Mouse (Mus musculus): ENCODE results near the gene Rnf220. TPM values are rescaled to one million over a fixed set of nuclear protein-coding genes. Genes with fewer than 3 reads are reported as not detected.

Gene Rnf220
- polyA plus RNA-seq, 1 experiment from 2014 or later: 56.3 TPM

DNA sequence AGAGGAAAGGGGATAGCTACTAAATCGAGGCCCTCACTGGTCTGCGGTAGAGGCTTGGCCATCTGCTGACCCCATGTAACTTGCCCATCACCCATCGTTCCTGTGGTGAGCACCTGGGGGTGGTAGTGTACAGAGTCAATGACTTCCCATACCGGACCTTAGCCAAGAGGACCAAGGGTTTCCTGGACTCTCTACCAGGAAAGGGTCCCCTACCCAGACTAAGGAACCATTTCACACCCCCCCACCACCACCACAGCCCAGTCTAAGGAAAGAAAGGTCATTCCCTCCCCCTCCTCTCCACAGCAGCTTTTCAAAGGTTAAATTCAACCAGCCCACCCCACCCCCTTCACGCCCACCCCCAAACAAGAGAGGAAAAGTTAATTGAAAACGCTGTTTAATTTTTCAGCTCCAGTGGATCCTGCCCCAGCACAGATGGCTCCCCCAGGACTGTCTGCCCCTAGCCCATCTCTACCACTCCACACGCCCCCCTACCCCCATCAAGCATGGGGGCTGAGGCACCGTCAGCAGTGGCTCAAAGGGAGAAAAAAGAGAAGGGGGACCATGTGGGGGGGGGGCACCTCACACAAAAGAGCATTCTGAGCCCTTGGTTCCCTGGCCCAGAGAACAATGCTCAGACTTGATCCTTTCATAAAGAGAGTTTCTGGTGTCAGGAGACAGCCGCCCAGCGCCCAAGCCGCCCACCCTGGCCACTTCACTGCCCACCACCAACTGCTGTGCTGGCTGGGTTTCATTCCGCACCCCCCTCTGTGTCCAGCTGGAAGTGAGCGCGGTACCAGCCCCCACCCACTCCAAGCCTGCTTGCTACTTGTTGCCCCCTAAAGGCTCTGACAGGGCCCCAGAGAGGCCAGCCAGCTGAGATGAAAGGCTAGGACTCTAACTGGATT lies 87.5 kb downstream of the Rnf220 start:
- ATAC-seq (ENCODE audit: low read depth): peak; percentile 58
- H3K4me2 ChIP-seq (ENCODE audit: low read depth, low read length): no peak overlapping the region

DNA sequence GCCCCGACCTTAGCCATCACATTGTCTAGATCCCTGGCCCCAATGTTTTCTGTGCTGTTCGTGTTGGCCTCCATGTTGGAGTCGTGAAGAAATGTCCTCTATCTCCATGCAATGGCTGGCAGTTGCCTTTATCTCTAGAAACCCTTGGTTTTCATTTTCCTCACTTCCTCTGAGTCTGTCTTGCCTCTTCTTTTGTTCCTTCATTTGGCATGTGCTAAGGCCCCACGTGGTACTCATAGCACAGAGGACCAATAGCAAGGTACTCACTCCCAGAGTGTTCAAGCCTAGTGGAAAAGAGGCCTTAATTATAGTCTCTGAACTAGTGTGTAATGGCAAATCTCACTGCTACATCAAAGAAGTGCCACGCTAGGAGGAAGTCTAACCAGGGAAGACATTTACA lies 88.9 kb downstream of the Rnf220 start:
- DNase-seq (ENCODE audit: low spot score): no peak
- no peak overlapping the region for H3K4me2 ChIP-seq (ENCODE audit: low read depth, low read length)
- no peak overlapping the region for H3K4me3 ChIP-seq (ENCODE audit: low read depth, low read length)
- H3K4me1 ChIP-seq (ENCODE audit: control insufficient read depth, insufficient read depth, low read length): peaks cover 13% of the 10 kb centered on the region
- H3K27me3 ChIP-seq (replicated peaks; ENCODE audit: control insufficient read depth, insufficient read depth, low read length): peaks cover 3% of the 10 kb centered on the region; the same call in 1 of the 2 replicates
- no peak overlapping the region for H3K9ac ChIP-seq (ENCODE audit: low read depth, low read length)
- H3K36me3 ChIP-seq (ENCODE audit: control insufficient read depth, insufficient read depth, low read length): no peaks in the 10 kb centered on the region
- no peak overlapping the region for H3K27ac ChIP-seq (replicated peaks; ENCODE audit: low read depth, low read length)
- 89% methylated on average over 5 of the region's 5 CpGs for WGBS
- no peaks in the 10 kb centered on the region for H3K9me3 ChIP-seq (ENCODE audit: control insufficient read depth, low read length)
- ATAC-seq (ENCODE audit: low read depth): no peak

More for the DNA sequence above, 87.5 kb downstream of the Rnf220 start:
- Histone ChIP-seq H3K9ac (ENCODE audit: low read depth, low read length) (no peak overlapping the region), H3K4me1 (ENCODE audit: control insufficient read depth, insufficient read depth, low read length) (peaks cover 13% of the 10 kb centered on the region), H3K9me3 (ENCODE audit: control insufficient read depth, low read length) (no peaks in the 10 kb centered on the region), H3K27me3 (replicated peaks; ENCODE audit: control insufficient read depth, insufficient read depth, low read length) (no peaks in the 10 kb centered on the region; the same call in 1 of the 2 replicates), H3K27ac (replicated peaks; ENCODE audit: low read depth, low read length) (no peak overlapping the region), H3K4me3 (ENCODE audit: low read depth, low read length) (no peak overlapping the region), H3K36me3 (ENCODE audit: control insufficient read depth, insufficient read depth, low read length) (no peaks in the 10 kb centered on the region)
- DNase-seq (ENCODE audit: low spot score): peak; percentile 23
- 35% methylated on average over 14 of the region's 14 CpGs for WGBS

DNA sequence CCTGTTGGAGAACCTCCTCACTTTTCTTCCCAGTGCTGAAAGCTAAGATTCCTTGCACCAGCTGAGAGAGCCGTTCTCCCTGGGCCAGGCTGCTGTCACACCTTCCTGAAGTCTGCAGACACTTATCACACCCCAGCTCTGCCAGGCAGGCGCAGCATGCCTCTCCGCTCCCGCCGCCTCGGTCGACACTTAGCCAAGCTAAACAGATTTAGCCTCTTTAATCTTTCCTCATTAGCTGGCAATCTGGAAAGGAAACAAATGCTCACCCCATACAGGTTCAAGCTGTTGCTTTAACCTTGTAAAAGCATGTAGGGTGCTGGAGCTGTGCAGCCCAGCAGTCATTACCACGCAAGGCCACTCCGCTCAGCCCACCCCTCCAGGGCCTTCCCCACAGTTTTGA lies 90.9 kb downstream of the Rnf220 start:
- Histone ChIP-seq H3K27me3 (replicated peaks; ENCODE audit: control insufficient read depth, insufficient read depth, low read length) (peaks cover 3% of the 10 kb centered on the region; the same call in 1 of the 2 replicates), H3K27ac (replicated peaks; ENCODE audit: low read depth, low read length) (no peak overlapping the region), H3K4me2 (ENCODE audit: low read depth, low read length) (no peak overlapping the region), H3K4me1 (ENCODE audit: control insufficient read depth, insufficient read depth, low read length) (peaks cover 9% of the 10 kb centered on the region), H3K9ac (ENCODE audit: low read depth, low read length) (no peak overlapping the region), H3K4me3 (ENCODE audit: low read depth, low read length) (no peak overlapping the region), H3K9me3 (ENCODE audit: control insufficient read depth, low read length) (no peaks in the 10 kb centered on the region), H3K36me3 (ENCODE audit: control insufficient read depth, insufficient read depth, low read length) (no peaks in the 10 kb centered on the region)
- ATAC-seq (ENCODE audit: low read depth) (no peak), DNase-seq (ENCODE audit: low spot score) (no peak)
- WGBS: 40% methylated on average over 9 of the region's 9 CpGs

DNA sequence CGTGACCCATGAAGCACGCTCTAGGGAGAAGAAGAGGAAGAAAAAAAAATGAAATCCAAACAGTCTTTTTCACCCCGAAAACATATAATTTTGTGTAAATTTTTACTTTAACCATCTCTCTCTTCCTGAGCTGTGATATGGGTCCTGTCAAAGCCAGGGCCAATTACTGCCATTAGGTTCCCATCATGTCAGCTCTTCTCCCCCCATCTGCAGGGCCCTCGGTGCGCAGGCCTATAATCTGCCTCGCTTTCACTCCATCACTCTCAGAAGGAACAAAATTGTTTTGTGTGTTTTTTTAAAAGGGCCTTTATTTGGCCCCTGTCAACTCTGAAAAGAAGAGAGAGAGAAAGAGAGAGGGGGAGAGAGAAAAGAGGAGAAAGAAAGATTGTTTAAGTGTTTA lies 91.6 kb downstream of the Rnf220 start:
- H3K4me3 ChIP-seq (ENCODE audit: low read depth, low read length): no peak overlapping the region
- peaks cover 9% of the 10 kb centered on the region for H3K4me1 ChIP-seq (ENCODE audit: control insufficient read depth, insufficient read depth, low read length)
- H3K9me3 ChIP-seq (ENCODE audit: control insufficient read depth, low read length): no peaks in the 10 kb centered on the region
- 69% methylated on average over 6 of the region's 6 CpGs for WGBS
- H3K27me3 ChIP-seq (replicated peaks; ENCODE audit: control insufficient read depth, insufficient read depth, low read length): peaks cover 3% of the 10 kb centered on the region; the same call in 1 of the 2 replicates
- H3K9ac ChIP-seq (ENCODE audit: low read depth, low read length): no peak overlapping the region
- H3K36me3 ChIP-seq (ENCODE audit: control insufficient read depth, insufficient read depth, low read length): no peaks in the 10 kb centered on the region
- DNase-seq (ENCODE audit: low spot score) (no peak), ATAC-seq (ENCODE audit: low read depth) (no peak)
- no peak overlapping the region for H3K4me2 ChIP-seq (ENCODE audit: low read depth, low read length)
- H3K27ac ChIP-seq (replicated peaks; ENCODE audit: low read depth, low read length): no peak overlapping the region

DNA sequence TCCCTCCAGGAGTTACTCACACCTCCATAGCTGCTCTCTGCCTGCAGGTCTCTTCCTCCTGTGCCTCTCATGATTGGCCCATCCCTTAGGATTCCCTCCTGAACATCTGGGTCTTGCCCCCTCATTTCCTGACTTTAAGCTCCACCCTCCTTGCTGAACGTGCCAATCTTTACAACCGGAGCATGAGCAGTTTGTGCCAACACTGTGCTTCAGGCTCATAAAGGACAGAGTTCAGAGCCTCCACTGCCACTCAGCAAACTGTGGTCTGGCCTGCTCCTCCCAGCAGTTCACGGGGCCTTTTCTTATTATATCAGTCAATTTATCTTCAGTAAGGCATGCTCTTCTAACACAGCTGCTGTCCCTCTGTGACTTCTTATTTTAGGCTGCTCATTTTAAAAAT lies 93.4 kb downstream of the Rnf220 start:
- no peak for DNase-seq (ENCODE audit: low spot score)
- Histone ChIP-seq H3K4me3 (ENCODE audit: low read depth, low read length) (no peak overlapping the region), H3K27ac (replicated peaks; ENCODE audit: low read depth, low read length) (no peak overlapping the region), H3K27me3 (replicated peaks; ENCODE audit: control insufficient read depth, insufficient read depth, low read length) (peaks cover 3% of the 10 kb centered on the region; the same call in 1 of the 2 replicates), H3K9me3 (ENCODE audit: control insufficient read depth, low read length) (no peaks in the 10 kb centered on the region), H3K4me1 (ENCODE audit: control insufficient read depth, insufficient read depth, low read length) (peaks cover 2% of the 10 kb centered on the region; the same call in 1 of the 2 replicates), H3K9ac (ENCODE audit: low read depth, low read length) (no peak overlapping the region), H3K4me2 (ENCODE audit: low read depth, low read length) (no peak overlapping the region), H3K36me3 (ENCODE audit: control insufficient read depth, insufficient read depth, low read length) (no peaks in the 10 kb centered on the region)
- 35% methylated on average over 3 of the region's 3 CpGs for WGBS
- ATAC-seq (ENCODE audit: low read depth): no peak

DNA sequence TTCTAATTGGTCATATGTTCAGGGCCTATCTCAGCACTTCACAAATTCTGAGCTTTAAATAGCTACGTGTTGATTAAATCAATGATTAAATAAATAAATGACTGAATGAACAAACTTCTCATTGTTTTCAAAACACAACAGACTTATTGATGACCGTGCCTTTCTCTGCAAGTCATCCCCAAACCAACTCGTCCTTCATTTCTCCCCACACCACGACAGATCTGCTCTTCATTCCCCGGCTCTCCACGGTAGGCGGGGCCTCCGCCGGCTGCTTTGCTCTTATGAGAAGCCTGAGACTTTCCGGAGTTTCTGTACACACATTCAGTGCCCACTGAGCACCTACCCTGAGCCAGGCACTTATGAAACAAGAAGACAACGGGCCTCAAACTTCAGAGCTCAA lies 99.7 kb downstream of the Rnf220 start:
- Histone ChIP-seq H3K27me3 (replicated peaks; ENCODE audit: control insufficient read depth, insufficient read depth, low read length) (peaks cover 8% of the 10 kb centered on the region; the same call in 1 of the 2 replicates), H3K27ac (replicated peaks; ENCODE audit: low read depth, low read length) (no peak overlapping the region), H3K4me1 (ENCODE audit: control insufficient read depth, insufficient read depth, low read length) (peaks cover 1% of the 10 kb centered on the region; the same call in 1 of the 2 replicates), H3K9me3 (ENCODE audit: control insufficient read depth, low read length) (no peaks in the 10 kb centered on the region), H3K9ac (ENCODE audit: low read depth, low read length) (no peak overlapping the region), H3K4me2 (ENCODE audit: low read depth, low read length) (no peak overlapping the region), H3K36me3 (ENCODE audit: control insufficient read depth, insufficient read depth, low read length) (no peaks in the 10 kb centered on the region), H3K4me3 (ENCODE audit: low read depth, low read length) (no peak overlapping the region)
- WGBS: 45% methylated on average over 11 of the region's 11 CpGs
- DNase-seq (ENCODE audit: low spot score): no peak
- ATAC-seq (ENCODE audit: low read depth): no peak

DNA sequence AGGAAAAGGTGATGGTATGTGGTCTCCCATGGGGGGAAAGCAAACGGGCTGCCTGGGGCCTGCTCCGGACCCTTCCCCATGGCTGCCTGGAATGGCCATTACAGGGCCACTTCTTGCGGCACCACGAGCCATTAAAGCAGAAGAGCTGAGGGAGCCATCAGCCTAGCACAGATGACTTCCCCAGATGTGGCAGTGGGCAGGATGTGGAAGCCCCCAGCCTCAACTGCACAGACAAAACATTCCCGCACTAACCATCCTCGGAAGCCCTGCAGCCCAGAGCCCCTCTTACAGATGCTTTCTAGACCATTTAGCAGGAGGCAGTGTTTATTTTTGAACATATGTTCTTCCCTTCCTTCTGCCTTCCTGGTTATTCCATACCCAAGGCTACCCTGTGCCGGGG lies 103.8 kb downstream of the Rnf220 start:
- 57% methylated on average over 7 of the region's 7 CpGs for WGBS
- Histone ChIP-seq H3K36me3 (ENCODE audit: control insufficient read depth, insufficient read depth, low read length) (no peaks in the 10 kb centered on the region), H3K4me1 (ENCODE audit: control insufficient read depth, insufficient read depth, low read length) (peaks cover 7% of the 10 kb centered on the region; the same call in 1 of the 2 replicates), H3K9me3 (ENCODE audit: control insufficient read depth, low read length) (no peaks in the 10 kb centered on the region), H3K9ac (ENCODE audit: low read depth, low read length) (no peak overlapping the region), H3K4me2 (ENCODE audit: low read depth, low read length) (no peak overlapping the region), H3K4me3 (ENCODE audit: low read depth, low read length) (no peak overlapping the region), H3K27ac (replicated peaks; ENCODE audit: low read depth, low read length) (no peak overlapping the region), H3K27me3 (replicated peaks; ENCODE audit: control insufficient read depth, insufficient read depth, low read length) (peaks cover 22% of the 10 kb centered on the region; the same call in 1 of the 2 replicates)
- no peak for ATAC-seq (ENCODE audit: low read depth)
- no peak for DNase-seq (ENCODE audit: low spot score)

DNA sequence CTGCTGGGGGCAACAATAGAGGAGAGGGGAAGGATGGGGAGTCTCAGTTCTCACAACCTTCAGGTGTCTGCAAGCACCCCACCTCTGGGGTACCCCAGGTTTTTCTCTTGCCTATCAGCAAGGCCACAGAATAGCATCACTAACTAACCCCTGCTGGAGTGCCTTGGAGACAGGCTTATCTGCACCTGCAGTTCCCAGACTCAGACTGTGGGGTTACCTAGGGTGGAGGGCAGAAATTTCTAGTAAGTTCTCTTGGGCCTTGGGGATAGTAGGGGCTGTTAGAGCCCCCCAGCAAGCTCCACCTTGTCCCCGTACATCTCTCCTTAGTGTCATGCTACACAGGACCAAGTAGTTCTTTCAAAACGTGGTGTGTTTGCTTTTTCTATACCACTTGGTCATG lies 104.5 kb downstream of the Rnf220 start:
- Histone ChIP-seq H3K27me3 (replicated peaks; ENCODE audit: control insufficient read depth, insufficient read depth, low read length) (peaks cover 22% of the 10 kb centered on the region; the same call in 1 of the 2 replicates), H3K9me3 (ENCODE audit: control insufficient read depth, low read length) (no peaks in the 10 kb centered on the region), H3K27ac (replicated peaks; ENCODE audit: low read depth, low read length) (no peak overlapping the region), H3K36me3 (ENCODE audit: control insufficient read depth, insufficient read depth, low read length) (no peaks in the 10 kb centered on the region), H3K4me3 (ENCODE audit: low read depth, low read length) (no peak overlapping the region), H3K4me2 (ENCODE audit: low read depth, low read length) (no peak overlapping the region; the same call in 1 of the 2 replicates), H3K9ac (ENCODE audit: low read depth, low read length) (peak overlapping the region; percentile 37; the same call in 1 of the 2 replicates), H3K4me1 (ENCODE audit: control insufficient read depth, insufficient read depth, low read length) (peaks cover 7% of the 10 kb centered on the region; the same call in 1 of the 2 replicates)
- DNase-seq (ENCODE audit: low spot score) (no peak), ATAC-seq (ENCODE audit: low read depth) (no peak)
- 44% methylated on average over 2 of the region's 2 CpGs for WGBS

Data from embryonic facial prominence, embryonic 14.5 days (tissue).